Mouse (Mus musculus) neural tube, embryonic 14.5 days (tissue): Measurements from ENCODE around the gene Brat1. TPM values are rescaled to one million over a fixed set of nuclear protein-coding genes. Genes with fewer than 3 reads are reported as not detected.

Experiments
- ATAC-seq: fragments of 200-750 bp; cut with Nextera tagmentation; 2 replicates; pipeline ENCODE4 v1.8.0; 2017; ENCODE audit warnings: low read depth, mild to moderate bottlenecking, moderate TSS enrichment, moderate library complexity
- H3K27ac ChIP-seq: fragments of 300-500 bp; sonication (generic); 2 replicates; pipeline ENCODE4 v1.5.1; 2014; ENCODE audit warnings: low read depth, mild to moderate bottlenecking, control low read depth, low read length, moderate library complexity, mixed read lengths
- H3K27me3 ChIP-seq: fragments of 300-500 bp; sonication (generic); 2 replicates; pipeline ENCODE4 v1.6.1; 2014; ENCODE audit warnings: low read length; ENCODE audit not compliant: control insufficient read depth, insufficient read depth
- H3K36me3 ChIP-seq: fragments of 300-500 bp; sonication (generic); 2 replicates; pipeline ENCODE4 v1.6.1; 2014; ENCODE audit warnings: low read length, mixed read lengths; ENCODE audit not compliant: control insufficient read depth, insufficient read depth
- H3K4me1 ChIP-seq: fragments of 300-500 bp; sonication (generic); 2 replicates; pipeline ENCODE4 v1.6.1; 2014; ENCODE audit warnings: low read length; ENCODE audit not compliant: control insufficient read depth, insufficient read depth
- H3K4me2 ChIP-seq: fragments of 300-500 bp; sonication (generic); 2 replicates; pipeline ENCODE4 v1.6.1; 2014; ENCODE audit warnings: mild to moderate bottlenecking, low read depth, low read length, control low read depth
- H3K4me3 ChIP-seq: fragments of 300-500 bp; sonication (generic); 2 replicates; pipeline ENCODE4 v1.5.1; 2014; ENCODE audit warnings: low read depth, low read length, control low read depth, mixed read lengths
- H3K9ac ChIP-seq: fragments of 300-500 bp; sonication (generic); replicated peaks from 2 replicates; pipeline ENCODE4 v1.6.1; 2014; ENCODE audit warnings: low read depth, mild to moderate bottlenecking, control low read depth, low read length, mixed read lengths
- H3K9me3 ChIP-seq: fragments of 300-500 bp; sonication (generic); 2 replicates; pipeline ENCODE4 v1.6.1; 2016; ENCODE audit warnings: low read length; ENCODE audit not compliant: control insufficient read depth
- WGBS: fragments of 180-500 bp; shearing (Covaris S2); extraction: QIAGEN DNeasy Blood & Tissue Kit; methylation state at CpG from one replicate; pipeline ENCODE4 v1.1.7; 2014; 5-methylcytosine and 5-hydroxymethylcytosine counted together
- polyA plus RNA-seq: library from polyadenylated mRNA; unstranded; fragments of >200 nt; fragmentation: Nextera tagmentation; extraction: Ambion mirVana; gene quantifications from 2 replicates; pipeline ENCODE4 v1.2.1, GENCODE M21; 2014

The Brat1 gene
- polyA plus RNA-seq, 1 experiment from 2014 or later = 17.6 TPM

- Histone ChIP-seq H3K9ac (no peak overlapping the region; the same call in 1 of the 2 replicates), H3K9me3 (no peaks in the 10 kb centered on the region; the same call in 1 of the 2 replicates), H3K4me2 (peak overlapping the region; percentile 19), H3K27ac (no peak overlapping the region), H3K27me3 (no peaks in the 10 kb centered on the region), H3K4me3 (no peak overlapping the region), H3K36me3 (no peaks in the 10 kb centered on the region), H3K4me1 (no peaks in the 10 kb centered on the region)
- peak; percentile 78 for ATAC-seq
- WGBS = 19% methylated on average over 12 of the region's 12 CpGs
Measured at GRCm38 (mm10) chr5:140749062-140749875, 44.5 kb downstream of the Brat1 start.

GRCm38 (mm10) chr5:140750925-140751324 lies 46.1 kb downstream of the Brat1 start:
- no peaks in the 10 kb centered on the region for H3K27me3 ChIP-seq
- no peak for ATAC-seq
- WGBS = 0% methylated on average over 1 of the region's 2 CpGs
- no peak overlapping the region for H3K9ac ChIP-seq
- no peaks in the 10 kb centered on the region for H3K36me3 ChIP-seq
- no peak overlapping the region for H3K4me2 ChIP-seq
- no peak overlapping the region for H3K4me3 ChIP-seq
- H3K9me3 ChIP-seq = no peaks in the 10 kb centered on the region; the same call in 1 of the 2 replicates
- H3K27ac ChIP-seq = no peak overlapping the region
- no peaks in the 10 kb centered on the region for H3K4me1 ChIP-seq

- Histone ChIP-seq H3K4me3 (no peak overlapping the region), H3K4me2 (no peak overlapping the region), H3K27me3 (no peaks in the 10 kb centered on the region), H3K36me3 (peaks cover 2% of the 10 kb centered on the region; the same call in 1 of the 2 replicates), H3K27ac (no peak overlapping the region), H3K4me1 (no peaks in the 10 kb centered on the region), H3K9me3 (no peaks in the 10 kb centered on the region; the same call in 1 of the 2 replicates), H3K9ac (no peak overlapping the region)
- 94% methylated on average over 15 of the region's 15 CpGs for WGBS
- ATAC-seq = no peak
Measured at GRCm38 (mm10) chr5:140752041-140752440, 47.2 kb downstream of the Brat1 start.

GRCm38 (mm10) chr5:140752639-140753038 lies 47.8 kb downstream of the Brat1 start:
- Histone ChIP-seq H3K27me3 (no peaks in the 10 kb centered on the region), H3K27ac (no peak overlapping the region), H3K4me1 (no peaks in the 10 kb centered on the region), H3K9ac (no peak overlapping the region), H3K4me2 (no peak overlapping the region), H3K36me3 (peaks cover 4% of the 10 kb centered on the region; the same call in 1 of the 2 replicates), H3K4me3 (no peak overlapping the region), H3K9me3 (no peaks in the 10 kb centered on the region; the same call in 1 of the 2 replicates)
- no peak for ATAC-seq
- WGBS = 96% methylated on average over 3 of the region's 3 CpGs

GRCm38 (mm10) chr5:140753223-140753622 lies 48.4 kb downstream of the Brat1 start:
- Histone ChIP-seq H3K27ac (no peak overlapping the region), H3K36me3 (peaks cover 4% of the 10 kb centered on the region; the same call in 1 of the 2 replicates), H3K27me3 (no peaks in the 10 kb centered on the region), H3K9me3 (no peaks in the 10 kb centered on the region; the same call in 1 of the 2 replicates), H3K4me3 (no peak overlapping the region), H3K4me2 (no peak overlapping the region), H3K4me1 (no peaks in the 10 kb centered on the region), H3K9ac (no peak overlapping the region)
- 46% methylated on average over 5 of the region's 5 CpGs for WGBS
- ATAC-seq = no peak

GRCm38 (mm10) chr5:140758864-140759263 lies 54.1 kb downstream of the Brat1 start:
- H3K4me2 ChIP-seq = no peak overlapping the region
- H3K4me1 ChIP-seq = no peaks in the 10 kb centered on the region
- H3K27me3 ChIP-seq = no peaks in the 10 kb centered on the region
- H3K36me3 ChIP-seq = peaks cover 27% of the 10 kb centered on the region
- H3K4me3 ChIP-seq = no peak overlapping the region
- no peak overlapping the region for H3K27ac ChIP-seq
- no peaks in the 10 kb centered on the region for H3K9me3 ChIP-seq
- 86% methylated on average over 8 of the region's 8 CpGs for WGBS
- ATAC-seq = no peak
- no peak overlapping the region for H3K9ac ChIP-seq

- Histone ChIP-seq H3K4me2 (no peak overlapping the region), H3K36me3 (peaks cover 22% of the 10 kb centered on the region), H3K27me3 (no peaks in the 10 kb centered on the region), H3K27ac (no peak overlapping the region), H3K4me1 (no peaks in the 10 kb centered on the region; the same call in 1 of the 2 replicates), H3K9me3 (no peaks in the 10 kb centered on the region), H3K9ac (no peak overlapping the region), H3K4me3 (no peak overlapping the region)
- 87% methylated on average over 4 of the region's 4 CpGs for WGBS
- no peak for ATAC-seq
Measured at GRCm38 (mm10) chr5:140762540-140762939, 57.7 kb downstream of the Brat1 start.

GRCm38 (mm10) chr5:140764921-140765613 lies 60.3 kb downstream of the Brat1 start:
- Histone ChIP-seq H3K9me3 (no peaks in the 10 kb centered on the region), H3K36me3 (peaks cover 13% of the 10 kb centered on the region; the same call in 1 of the 2 replicates), H3K4me2 (no peak overlapping the region), H3K27me3 (no peaks in the 10 kb centered on the region), H3K27ac (no peak overlapping the region), H3K4me1 (peaks cover 13% of the 10 kb centered on the region), H3K9ac (no peak overlapping the region), H3K4me3 (no peak overlapping the region)
- no peak for ATAC-seq
- WGBS = 66% methylated on average over 6 of the region's 6 CpGs

- no peak overlapping the region for H3K4me2 ChIP-seq
- no peak overlapping the region for H3K9ac ChIP-seq
- H3K27ac ChIP-seq = no peak overlapping the region
- ATAC-seq = no peak
- 87% methylated on average over 4 of the region's 4 CpGs for WGBS
- H3K27me3 ChIP-seq = no peaks in the 10 kb centered on the region
- no peaks in the 10 kb centered on the region for H3K36me3 ChIP-seq
- peaks cover 16% of the 10 kb centered on the region for H3K4me1 ChIP-seq
- H3K9me3 ChIP-seq = no peaks in the 10 kb centered on the region
- no peak overlapping the region for H3K4me3 ChIP-seq
Measured at GRCm38 (mm10) chr5:140766566-140766965, 61.8 kb downstream of the Brat1 start.
